Comparison of ENCODE assay signal across 23 mouse cellular contexts in genomic region chr2:127652335-127652734, GRCm38 (mm10). TPM values are rescaled to one million over a fixed set of nuclear protein-coding genes. Genes with fewer than 3 reads are reported as not detected.
DNase-seq lines count a peak whose midpoint lies in the region; ATAC-seq and TF ChIP-seq lines count a peak whose summit lies in the region.
"Had no signal": no experiment of that assay in that cellular context is flagged by ENCODE, and none has a peak within 500 bp of the region (broad histone marks: within the 10 kb centered on the region; RNA-seq: fewer than 3 reads in every experiment).

No protein-coding gene starts in this region.

- H3K27me3 ChIP-seq in heart, adult 2 months (ENCODE audit: control insufficient read depth, insufficient read depth, low read length), result peaks cover 1% of the 10 kb centered on the region; the same call in 1 of the 2 replicates
- peaks cover 14% of the 10 kb centered on the region; the same call in 1 of the 2 replicates for H3K27me3 ChIP-seq in lung, postnatal 0 days (replicated peaks; ENCODE audit: insufficient read depth, low read length)
- no peaks in the 10 kb centered on the region for H3K27me3 ChIP-seq in stomach, postnatal 0 days (ENCODE audit: control insufficient read depth, insufficient read depth, low read length)

- ATAC-seq in lung, postnatal 0 days, result peak; percentile 54
- no peak for ATAC-seq in stomach, postnatal 0 days (ENCODE audit: low FRiP score, low TSS enrichment)
- ATAC-seq in inflammation-experienced regulatory T-cells, adult 6 months, result no peak
- ATAC-seq: midbrain, embryonic 13.5 days had no signal

- no peak for TF ChIP-seq EP300 in heart, adult 2 months (IDR thresholded peaks at IDR 0.05; ENCODE audit: insufficient read depth, low read depth, low read length)
- TF ChIP-seq EP300 in lung, postnatal 0 days (IDR thresholded peaks at IDR 0.05), result no peak
- no peak for TF ChIP-seq EP300 in stomach, postnatal 0 days (optimal IDR thresholded peaks at IDR 0.05)

- peaks cover 1% of the 10 kb centered on the region; the same call in 1 of the 2 replicates for H3K4me1 ChIP-seq in heart, adult 2 months (ENCODE audit: control insufficient read depth, insufficient read depth, low read length)
- peaks cover 3% of the 10 kb centered on the region; the same call in 1 of the 2 replicates for H3K4me1 ChIP-seq in lung, postnatal 0 days (ENCODE audit: insufficient read depth, low read depth, low read length)
- no peaks in the 10 kb centered on the region for H3K4me1 ChIP-seq in stomach, postnatal 0 days (replicated peaks; ENCODE audit: control insufficient read depth, insufficient read depth)
- H3K4me1 ChIP-seq: liver, embryonic 13.5 days had no signal

- no peak overlapping the region for H3K9ac ChIP-seq in heart, adult 2 months (ENCODE audit: low read depth, low read length)
- no peak overlapping the region for H3K9ac ChIP-seq in lung, postnatal 0 days (replicated peaks; ENCODE audit: low read depth)
- no peak overlapping the region for H3K9ac ChIP-seq in stomach, postnatal 0 days (ENCODE audit: low read length)
- H3K9ac ChIP-seq: forebrain, embryonic 12.5 days; hindbrain, embryonic 12.5 days; limb, embryonic 13.5 days; liver, embryonic 13.5 days; midbrain, embryonic 13.5 days; stomach, embryonic 15.5 days had no signal

- no peak overlapping the region for H3K4me2 ChIP-seq in lung, postnatal 0 days (replicated peaks; ENCODE audit: low read depth, low read length)
- no peak overlapping the region for H3K4me2 ChIP-seq in stomach, postnatal 0 days (replicated peaks; ENCODE audit: low read depth)
- H3K4me2 ChIP-seq: forebrain, embryonic 12.5 days; hindbrain, embryonic 12.5 days; limb, embryonic 13.5 days; liver, embryonic 13.5 days; midbrain, embryonic 13.5 days; stomach, embryonic 15.5 days had no signal

- no peak overlapping the region for H3K27ac ChIP-seq in heart, adult 2 months
- peak overlapping the region; percentile 78 for H3K27ac ChIP-seq in lung, postnatal 0 days (ENCODE audit: low read length)
- peak overlapping the region; percentile 4 for H3K27ac ChIP-seq in stomach, postnatal 0 days (replicated peaks)
- H3K27ac ChIP-seq: forebrain, embryonic 12.5 days; heart, embryonic 10.5 days; hindbrain, embryonic 12.5 days; limb, embryonic 13.5 days; liver, embryonic 13.5 days; midbrain, embryonic 13.5 days; stomach, embryonic 15.5 days had no signal

- DNase-seq in heart, adult 11 months, result peak; percentile 71
- no peak for DNase-seq in heart, adult 2 months
- peak; percentile 31 for DNase-seq in kidney, postnatal 10 days
- DNase-seq in lung, postnatal 0 days (ENCODE audit: low spot score), result peak; percentile 69
- DNase-seq in stomach, postnatal 0 days (ENCODE audit: low spot score), result peak; percentile 13
- DNase-seq in gastrocnemius, postnatal 4 days (ENCODE audit: low spot score in 2 of 2), result no peak
- no peak for DNase-seq in cerebellum, postnatal 25 days
- DNase-seq: adrenal gland, adult 8-10 months; cerebellum, adult 8-10 months; gastrocnemius, postnatal 25 days; heart, postnatal 10 days; liver, embryonic 13.5 days; right cerebral cortex, postnatal 25 days had no signal

- intact Hi-C loops in heart, adult 2 months (cut with DNase I), result no loop called here

- no peak overlapping the region for H3K4me3 ChIP-seq in heart, adult 2 months
- no peak overlapping the region for H3K4me3 ChIP-seq in lung, postnatal 0 days (ENCODE audit: low read depth, low read length)
- H3K4me3 ChIP-seq in stomach, postnatal 0 days (ENCODE audit: low read depth, low read length), result no peak overlapping the region
- H3K4me3 ChIP-seq: forebrain, embryonic 12.5 days; heart, embryonic 10.5 days; hindbrain, embryonic 12.5 days; limb, embryonic 13.5 days; liver, embryonic 13.5 days; midbrain, embryonic 13.5 days; myocyte; stomach, embryonic 15.5 days had no signal

- TF ChIP-seq CTCF in heart, adult 2 months (IDR thresholded peaks at IDR 0.05), result no peak
- no peak for TF ChIP-seq CTCF in lung, postnatal 0 days (IDR thresholded peaks at IDR 0.05)
- TF ChIP-seq CTCF in stomach, postnatal 0 days (IDR thresholded peaks at IDR 0.05; ENCODE audit: low read depth), result no peak

- H3K36me3 ChIP-seq in heart, adult 2 months (ENCODE audit: control insufficient read depth, insufficient read depth, low read length), result no peaks in the 10 kb centered on the region
- no peaks in the 10 kb centered on the region for H3K36me3 ChIP-seq in lung, postnatal 0 days (ENCODE audit: insufficient read depth, low read length)
- no peaks in the 10 kb centered on the region for H3K36me3 ChIP-seq in stomach, postnatal 0 days (ENCODE audit: control insufficient read depth, insufficient read depth, low read length)
- H3K36me3 ChIP-seq: forebrain, embryonic 12.5 days; heart, embryonic 10.5 days; hindbrain, embryonic 12.5 days; limb, embryonic 13.5 days; liver, embryonic 13.5 days; midbrain, embryonic 13.5 days; stomach, embryonic 15.5 days had no signal

- no peaks in the 10 kb centered on the region for H3K9me3 ChIP-seq in lung, postnatal 0 days (ENCODE audit: low read length)
- H3K9me3 ChIP-seq in stomach, postnatal 0 days (ENCODE audit: control insufficient read depth, low read length), result no peaks in the 10 kb centered on the region
- H3K9me3 ChIP-seq: forebrain, embryonic 12.5 days; heart, embryonic 10.5 days; hindbrain, embryonic 12.5 days; limb, embryonic 13.5 days; liver, embryonic 13.5 days; midbrain, embryonic 13.5 days; stomach, embryonic 15.5 days had no signal

- H3K79me2 ChIP-seq in heart, adult 2 months (replicated peaks; ENCODE audit: control insufficient read depth, insufficient read depth, low read length), result no peaks in the 10 kb centered on the region

- no peak for TF ChIP-seq POLR2A in heart, adult 2 months (IDR thresholded peaks at IDR 0.05; ENCODE audit: insufficient read depth, low read depth, low read length)

RNA-seq across cellular contexts. Expression of gene Mal, which starts 4.2 kb away (rescaled TPM):
- total RNA-seq in heart, adult 2 months (2021), result 10 to 100 TPM in 1 of 2 experiments, 1 to 10 TPM in 1; 9.4 to 11.0 TPM
- polyA plus RNA-seq in heart, adult 2 months (2012; rRNA removed), result 3.5 and 6.2 TPM in 2 replicates
- polyA plus RNA-seq in lung, postnatal 0 days (2015; fragmentation: Nextera tagmentation; extraction: Ambion mirVana), result 49.5 and 49.8 TPM in 2 replicates
- polyA plus RNA-seq in stomach, postnatal 0 days (2015; fragmentation: Nextera tagmentation; extraction: Ambion mirVana), result 192 and 213 TPM in 2 replicates
- 10 to 100 TPM; 15.9 to 17.6 TPM for total RNA-seq in gastrocnemius, postnatal 4 days (2021)
- polyA plus RNA-seq in inflammation-experienced regulatory T-cells, adult 6 months (2017; shearing (Covaris generic)), result not detected
- total RNA-seq: common myeloid progenitor, adult 5-6 weeks; megakaryocyte progenitor cell, adult 5-6 weeks had no signal

Comparison
In these comparisons a context has a peak if more than half of its experiments do, and no peak if none do; other contexts are left out.
1. DNase-seq: peak in heart, adult 11 months (single experiment), kidney, postnatal 10 days (single experiment), lung, postnatal 0 days (single experiment) and stomach, postnatal 0 days (single experiment); none in heart, adult 2 months (0 of 2), gastrocnemius, postnatal 4 days (0 of 2) and cerebellum, postnatal 25 days (0 of 2).